27 mouse cellular contexts compared by ENCODE assay signal in genomic region chr4:41000271-41000670, GRCm38 (mm10). TPM values are rescaled to one million over a fixed set of nuclear protein-coding genes. Genes with fewer than 3 reads are reported as not detected.
DNase-seq lines count a peak whose midpoint lies in the region; ATAC-seq lines count a peak whose summit lies in the region.
"Had no signal": no experiment of that assay in that cellular context is flagged by ENCODE, and none has a peak within 500 bp of the region (broad histone marks: within the 10 kb centered on the region; RNA-seq: fewer than 3 reads in every experiment).

No protein-coding gene starts in this region.

- 74% methylated on average over 1 of the region's 1 CpGs for WGBS in heart, embryonic 11.5 days (ENCODE audit: insufficient replicate concordance)

- no peaks in the 10 kb centered on the region for H3K27me3 ChIP-seq in heart, embryonic 11.5 days (ENCODE audit: control insufficient read depth, insufficient read depth, low read length)
- H3K27me3 ChIP-seq: embryonic facial prominence, embryonic 13.5 days; embryonic facial prominence, embryonic 15.5 days; forebrain, embryonic 12.5 days had no signal

- H3K4me3 ChIP-seq in heart, embryonic 11.5 days (ENCODE audit: low read depth, low read length) = no peak overlapping the region
- H3K4me3 ChIP-seq: embryonic facial prominence, embryonic 13.5 days; embryonic facial prominence, embryonic 15.5 days; erythroblast, embryonic 14.5 days; forebrain, embryonic 10.5 days; forebrain, embryonic 12.5 days had no signal

- no peak overlapping the region for H3K9ac ChIP-seq in heart, embryonic 11.5 days (ENCODE audit: low read depth, low read length)
- H3K9ac ChIP-seq: embryonic facial prominence, embryonic 13.5 days; embryonic facial prominence, embryonic 15.5 days; forebrain, embryonic 12.5 days had no signal

- no peak overlapping the region for H3K4me2 ChIP-seq in heart, embryonic 11.5 days
- H3K4me2 ChIP-seq: embryonic facial prominence, embryonic 13.5 days; embryonic facial prominence, embryonic 15.5 days; forebrain, embryonic 12.5 days had no signal

- no peaks in the 10 kb centered on the region for H3K4me1 ChIP-seq in heart, embryonic 11.5 days (ENCODE audit: control insufficient read depth, insufficient read depth, low read length)
- H3K4me1 ChIP-seq: embryonic facial prominence, embryonic 13.5 days; embryonic facial prominence, embryonic 15.5 days; forebrain, embryonic 10.5 days; forebrain, embryonic 12.5 days had no signal

- H3K9me3 ChIP-seq in heart, embryonic 11.5 days (replicated peaks; ENCODE audit: control insufficient read depth, low read length) = no peaks in the 10 kb centered on the region
- H3K9me3 ChIP-seq: embryonic facial prominence, embryonic 13.5 days; embryonic facial prominence, embryonic 15.5 days; forebrain, embryonic 10.5 days; forebrain, embryonic 12.5 days had no signal

- DNase-seq in heart, adult 11 months = peak; percentile 77
- peak; percentile 34 for DNase-seq in testis, postnatal 14 days (ENCODE audit: low spot score)
- DNase-seq in testis, postnatal 10 days (ENCODE audit: low spot score) = no peak
- DNase-seq: adrenal gland, adult 2 months; adrenal gland, postnatal 10 days; adrenal gland, postnatal 25 days; cerebellum, adult 11 months; cerebellum, adult 18-20 months; cerebellum, adult 8-10 months; cerebellum, adult 9-11 months; cerebellum, postnatal 36 days; embryo, embryonic 11 days had no signal

- H3K27ac ChIP-seq in heart, embryonic 11.5 days (ENCODE audit: low read depth, low read length) = no peak overlapping the region
- H3K27ac ChIP-seq: embryonic facial prominence, embryonic 13.5 days; embryonic facial prominence, embryonic 15.5 days; forebrain, embryonic 10.5 days; forebrain, embryonic 12.5 days had no signal

- peaks cover 62% of the 10 kb centered on the region for H3K36me3 ChIP-seq in heart, embryonic 11.5 days (ENCODE audit: control insufficient read depth, insufficient read depth, low read length)

- no peak for ATAC-seq in heart, embryonic 11.5 days (replicated peaks; ENCODE audit: insufficient number of reproducible peaks, low FRiP score, low TSS enrichment)
- ATAC-seq in granulocyte monocyte progenitor cell, adult 5-6 weeks (replicated peaks; ENCODE audit: poor library complexity, severe bottlenecking) = no peak
- ATAC-seq: forebrain, embryonic 14.5 days; forebrain, embryonic 16.5 days had no signal

RNA-seq across cellular contexts. Expression of gene Nfx1, which starts 29.6 kb away (rescaled TPM):
- 67.7 and 68.3 TPM in 2 replicates for polyA plus RNA-seq in heart, embryonic 11.5 days (2014; fragmentation: Nextera tagmentation; extraction: Ambion mirVana)
- total RNA-seq in granulocyte monocyte progenitor cell, adult 5-6 weeks (2014; fragmentation: Nextera tagmentation) = 60.0 and 67.3 TPM in 2 replicates
- 63.7 and 66.7 TPM in 2 replicates for total RNA-seq in granulocyte monocyte progenitor cell, adult 5-6 weeks (2017)

RNA-seq across cellular contexts. Expression of gene Aqp7, which starts 47.7 kb away (rescaled TPM):
- 0.14 and 0.20 TPM in 2 replicates for polyA plus RNA-seq in heart, embryonic 11.5 days (2014; fragmentation: Nextera tagmentation; extraction: Ambion mirVana)
- total RNA-seq in granulocyte monocyte progenitor cell, adult 5-6 weeks (2014; fragmentation: Nextera tagmentation) = not detected in 2 replicates
- total RNA-seq in granulocyte monocyte progenitor cell, adult 5-6 weeks (2017) = not detected in 2 replicates
- total RNA-seq: common myeloid progenitor, adult 5-6 weeks; ES-E14; MEL had no signal
- polyA plus RNA-seq: brain, embryonic 14.5 days; C2C12; embryonic facial prominence, embryonic 11.5 days; erythroblast, embryonic 14.5 days; forebrain, embryonic 12.5 days; forebrain, embryonic 14.5 days; forebrain, embryonic 16.5 days had no signal

RNA-seq across cellular contexts. Expression of gene Chmp5, which starts 52.1 kb away (rescaled TPM):
- 78.2 and 90.4 TPM in 2 replicates for polyA plus RNA-seq in heart, embryonic 11.5 days (2014; fragmentation: Nextera tagmentation; extraction: Ambion mirVana)
- 29.9 and 35.6 TPM in 2 replicates for total RNA-seq in granulocyte monocyte progenitor cell, adult 5-6 weeks (2014; fragmentation: Nextera tagmentation)
- 57.8 and 87.8 TPM in 2 replicates for total RNA-seq in granulocyte monocyte progenitor cell, adult 5-6 weeks (2017)

RNA-seq across cellular contexts. Expression of gene Bag1, which starts 52.2 kb away (rescaled TPM):
- 199 and 217 TPM in 2 replicates for polyA plus RNA-seq in heart, embryonic 11.5 days (2014; fragmentation: Nextera tagmentation; extraction: Ambion mirVana)
- total RNA-seq in granulocyte monocyte progenitor cell, adult 5-6 weeks (2014; fragmentation: Nextera tagmentation) = 135 and 146 TPM in 2 replicates
- total RNA-seq in granulocyte monocyte progenitor cell, adult 5-6 weeks (2017) = 325 and 367 TPM in 2 replicates
